8 mouse cellular contexts compared by ENCODE assay signal in the genomic region with DNA sequence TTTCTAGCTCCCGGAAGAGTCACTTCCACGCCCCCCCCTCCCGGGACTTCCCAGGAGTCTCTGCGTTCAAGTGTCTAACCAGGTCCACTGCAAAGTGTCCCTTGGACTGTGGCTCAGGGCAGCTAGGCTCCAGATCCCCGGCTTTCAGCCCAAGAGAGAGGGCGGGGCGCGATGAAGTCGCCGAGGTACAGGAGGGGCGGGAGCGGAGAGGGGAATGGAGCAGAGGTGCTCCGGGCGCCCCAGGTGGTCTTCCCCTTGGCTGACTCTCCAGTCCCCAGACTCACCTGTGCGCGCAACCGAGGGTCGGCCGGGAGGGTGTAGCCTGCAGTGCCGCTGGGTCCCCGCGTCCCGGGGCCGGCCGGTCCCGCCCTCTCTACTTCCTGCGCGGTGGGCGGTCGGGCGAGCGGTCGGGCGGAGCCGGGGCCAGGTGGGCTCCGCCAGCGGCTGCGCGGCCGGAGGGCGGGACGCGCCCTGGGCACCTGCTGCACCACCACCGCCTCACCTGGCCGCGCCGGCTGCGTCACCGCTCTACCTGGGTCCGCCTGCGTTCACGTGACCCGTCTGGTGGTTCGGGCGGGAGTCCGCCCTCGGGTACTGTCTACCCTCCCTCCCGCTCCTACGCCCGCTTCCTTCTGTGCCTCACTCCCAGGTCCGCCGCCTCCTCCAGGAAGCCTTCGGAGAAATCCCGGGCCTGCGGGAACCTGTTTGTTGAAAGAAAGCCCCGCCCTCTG. TPM values are rescaled to one million over a fixed set of nuclear protein-coding genes. Genes with fewer than 3 reads are reported as not detected.
DNase-seq lines count a peak whose midpoint lies in the region; ATAC-seq lines count a peak whose summit lies in the region.

No protein-coding gene starts in this region.

- H3K4me3 ChIP-seq in brown adipose tissue, adult 24 weeks (ENCODE audit: insufficient read depth, low read depth, low read length) = peak overlapping the region; percentile 38
- peak overlapping the region; percentile 46 for H3K4me3 ChIP-seq in hindbrain, embryonic 13.5 days
- peak overlapping the region; percentile 58 for H3K4me3 ChIP-seq in limb, embryonic 13.5 days
- H3K4me3 ChIP-seq in midbrain, embryonic 15.5 days = peak overlapping the region; percentile 42

- no peak overlapping the region for H3K27ac ChIP-seq in brown adipose tissue, adult 24 weeks (replicated peaks; ENCODE audit: low read depth, low read length)
- H3K27ac ChIP-seq in hindbrain, embryonic 13.5 days = no peak overlapping the region
- H3K27ac ChIP-seq in limb, embryonic 13.5 days = no peak overlapping the region
- H3K27ac ChIP-seq in midbrain, embryonic 15.5 days = no peak overlapping the region

- no peaks in the 10 kb centered on the region for H3K4me1 ChIP-seq in brown adipose tissue, adult 24 weeks (ENCODE audit: control insufficient read depth, insufficient read depth, insufficient read length, low read length)
- H3K4me1 ChIP-seq in hindbrain, embryonic 13.5 days (replicated peaks) = peaks cover 11% of the 10 kb centered on the region
- peaks cover 13% of the 10 kb centered on the region for H3K4me1 ChIP-seq in limb, embryonic 13.5 days
- H3K4me1 ChIP-seq in midbrain, embryonic 15.5 days = peaks cover 8% of the 10 kb centered on the region

- H3K36me3 ChIP-seq in hindbrain, embryonic 13.5 days = no peaks in the 10 kb centered on the region
- no peaks in the 10 kb centered on the region for H3K36me3 ChIP-seq in limb, embryonic 13.5 days
- H3K36me3 ChIP-seq in midbrain, embryonic 15.5 days (replicated peaks) = no peaks in the 10 kb centered on the region

- H3K9ac ChIP-seq in hindbrain, embryonic 13.5 days = peak overlapping the region; percentile 66
- peak overlapping the region; percentile 62 for H3K9ac ChIP-seq in limb, embryonic 13.5 days
- H3K9ac ChIP-seq in midbrain, embryonic 15.5 days = peak overlapping the region; percentile 4; the same call in 1 of the 2 replicates

- WGBS in hindbrain, embryonic 13.5 days = under 1% methylated on average over 60 of the region's 66 CpGs
- WGBS in limb, embryonic 13.5 days = under 1% methylated on average over 66 of the region's 66 CpGs
- WGBS in midbrain, embryonic 15.5 days = under 1% methylated on average over 66 of the region's 66 CpGs

- peaks cover 69% of the 10 kb centered on the region for H3K27me3 ChIP-seq in hindbrain, embryonic 13.5 days
- H3K27me3 ChIP-seq in limb, embryonic 13.5 days = peaks cover 40% of the 10 kb centered on the region
- peaks cover 28% of the 10 kb centered on the region for H3K27me3 ChIP-seq in midbrain, embryonic 15.5 days (replicated peaks)

- peak overlapping the region; percentile 77 for H3K4me2 ChIP-seq in hindbrain, embryonic 13.5 days
- H3K4me2 ChIP-seq in limb, embryonic 13.5 days (replicated peaks) = peak overlapping the region; percentile 95
- peak overlapping the region; percentile 67 for H3K4me2 ChIP-seq in midbrain, embryonic 15.5 days

- no peaks in the 10 kb centered on the region for H3K9me3 ChIP-seq in hindbrain, embryonic 13.5 days
- no peaks in the 10 kb centered on the region for H3K9me3 ChIP-seq in limb, embryonic 13.5 days
- no peaks in the 10 kb centered on the region for H3K9me3 ChIP-seq in midbrain, embryonic 15.5 days

- no peak for ATAC-seq in hindbrain, embryonic 13.5 days (ENCODE audit: low FRiP score)
- peak; percentile 51 for ATAC-seq in limb, embryonic 13.5 days (ENCODE audit: low FRiP score, low read depth)
- peak; percentile 42; the same call in 1 of the 2 replicates for ATAC-seq in midbrain, embryonic 15.5 days (replicated peaks)

- DNase-seq in adrenal gland, postnatal 14 days = peak; percentile 22
- DNase-seq in adrenal gland, postnatal 4 days (ENCODE audit: low spot score in 2 of 2) = no peak
- no peak for DNase-seq in right cerebral cortex, postnatal 14 days
- no peak for DNase-seq in right cerebral cortex, adult 18-20 months

RNA-seq across cellular contexts. Expression of gene Arhgef16, which starts 1.8 kb away (rescaled TPM):
- total RNA-seq in adrenal gland, postnatal 14 days (2021) = 0.53 and 1.2 TPM in 2 replicates
- total RNA-seq in adrenal gland, postnatal 4 days (2021) = 1 to 10 TPM; 2.2 to 8.5 TPM
- not detected in 2 replicates for polyA plus RNA-seq in brown adipose tissue, adult 24 weeks (2012; ENCODE audit: insufficient read depth, insufficient read length, missing spikeins)
- polyA plus RNA-seq in hindbrain, embryonic 13.5 days (2015; fragmentation: Nextera tagmentation; extraction: Ambion mirVana) = 0.88 and 1.2 TPM in 2 replicates
- 4.5 and 4.6 TPM in 2 replicates for polyA plus RNA-seq in limb, embryonic 13.5 days (2015; fragmentation: Nextera tagmentation; extraction: Ambion mirVana)
- 0.96 and 1.4 TPM in 2 replicates for polyA plus RNA-seq in midbrain, embryonic 15.5 days (2015; fragmentation: Nextera tagmentation; extraction: Ambion mirVana)

RNA-seq across cellular contexts. Expression of gene B230104I21Rik, which starts 36.2 kb away (rescaled TPM):
- total RNA-seq in adrenal gland, postnatal 14 days (2021) = not detected in 2 replicates
- total RNA-seq in adrenal gland, postnatal 4 days (2021) = not detected
- polyA plus RNA-seq in brown adipose tissue, adult 24 weeks (2012; ENCODE audit: insufficient read depth, insufficient read length, missing spikeins) = not detected in 2 replicates
- not detected in 2 replicates for polyA plus RNA-seq in hindbrain, embryonic 13.5 days (2015; fragmentation: Nextera tagmentation; extraction: Ambion mirVana)
- not detected in 2 replicates for polyA plus RNA-seq in limb, embryonic 13.5 days (2015; fragmentation: Nextera tagmentation; extraction: Ambion mirVana)
- polyA plus RNA-seq in midbrain, embryonic 15.5 days (2015; fragmentation: Nextera tagmentation; extraction: Ambion mirVana) = not detected in 2 replicates

Comparison
In these comparisons a context has a peak if more than half of its experiments do, and no peak if none do; other contexts are left out.
1. H3K9ac ChIP-seq: peak in every context shown above with its lines; median percentile 66 in hindbrain, embryonic 13.5 days; 62 in limb, embryonic 13.5 days; 4 in midbrain, embryonic 15.5 days.